Mouse (Mus musculus): ENCODE measurements around the gene Lamb1.

DNA sequence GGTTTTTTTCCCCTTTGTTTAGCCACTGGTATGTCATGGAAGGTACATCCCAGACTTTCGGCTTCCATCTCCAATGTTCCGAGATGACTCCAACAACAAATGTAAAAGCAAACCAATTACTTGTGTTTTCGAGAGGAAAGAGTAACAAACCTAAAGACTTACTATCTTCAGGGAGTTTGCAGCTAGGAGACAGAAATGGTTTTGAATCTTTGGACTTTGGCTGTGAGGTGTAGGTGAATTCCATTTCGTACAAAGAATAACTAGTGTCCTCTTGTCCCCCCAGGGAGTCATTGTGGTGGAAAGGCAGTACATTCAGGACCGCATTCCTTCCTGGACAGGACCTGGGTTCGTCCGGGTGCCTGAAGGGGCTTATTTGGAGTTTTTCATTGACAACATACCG, 33.5 kb downstream of the Lamb1 start:
- TF ChIP-seq EP300 (optimal IDR thresholded peaks at IDR 0.05) (no peak), CTCF (IDR thresholded peaks at IDR 0.05; ENCODE audit: low read depth) (no peak)

Data from stomach, postnatal 0 days (tissue).